ENCODE assay signal across 8 mouse cellular contexts in the genomic region with DNA sequence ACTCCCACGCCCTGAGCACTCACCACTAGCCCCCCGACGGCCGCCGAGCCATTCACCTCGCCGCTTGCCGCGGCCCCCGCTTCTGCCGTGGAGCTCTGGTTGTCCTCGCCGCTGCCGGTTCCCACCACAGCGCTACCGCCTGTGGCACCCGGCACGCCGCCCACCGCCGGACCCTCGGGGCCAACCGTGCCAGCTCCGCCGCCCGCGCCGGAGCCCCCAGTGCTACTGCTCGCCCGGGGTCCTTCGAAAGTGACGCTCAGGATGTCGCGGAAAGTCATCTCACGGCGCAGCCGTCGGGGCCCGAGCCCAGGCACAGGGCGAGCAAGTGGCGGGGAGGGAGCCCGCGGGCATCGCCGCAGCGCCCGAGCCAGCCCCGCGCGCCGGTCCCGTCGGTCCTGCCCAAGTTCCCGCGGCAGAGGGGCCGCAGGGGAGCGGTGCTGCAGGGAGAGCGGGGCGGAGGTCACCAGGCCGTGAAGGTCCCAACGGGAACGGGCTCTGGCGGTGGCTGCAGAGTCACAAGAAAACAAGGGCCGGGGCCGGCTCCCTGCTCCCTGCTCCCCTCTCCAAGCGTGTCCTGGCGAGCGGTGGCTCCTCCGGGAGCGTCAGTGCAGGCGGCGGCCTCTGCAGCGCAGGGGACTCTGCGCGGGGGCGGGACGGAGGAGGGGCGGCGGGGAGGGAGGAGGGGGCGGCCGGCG. TPM values are rescaled to one million over a fixed set of nuclear protein-coding genes. Genes with fewer than 3 reads are reported as not detected.
DNase-seq lines count a peak whose midpoint lies in the region; ATAC-seq and TF ChIP-seq lines count a peak whose summit lies in the region.

A gene (minus strand): TSS at position 393 of the 695 bp plus-strand sequence.

- H3K9me3 ChIP-seq in ES-Bruce4 (replicated peaks; ENCODE audit: control insufficient read depth, insufficient read depth, low read length, poor library complexity, severe bottlenecking), result no peaks in the 10 kb centered on the region
- H3K9me3 ChIP-seq in embryonic facial prominence, embryonic 15.5 days (replicated peaks), result no peaks in the 10 kb centered on the region
- H3K9me3 ChIP-seq in hindbrain, embryonic 15.5 days, result no peaks in the 10 kb centered on the region
- H3K9me3 ChIP-seq in limb, embryonic 13.5 days, result no peaks in the 10 kb centered on the region

- H3K36me3 ChIP-seq in ES-Bruce4 (ENCODE audit: control insufficient read depth, insufficient read depth, low read length, poor library complexity, severe bottlenecking), result no peaks in the 10 kb centered on the region
- no peaks in the 10 kb centered on the region for H3K36me3 ChIP-seq in embryonic facial prominence, embryonic 15.5 days
- H3K36me3 ChIP-seq in hindbrain, embryonic 15.5 days, result no peaks in the 10 kb centered on the region
- no peaks in the 10 kb centered on the region for H3K36me3 ChIP-seq in limb, embryonic 13.5 days

- H3K4me1 ChIP-seq in ES-Bruce4 (ENCODE audit: control insufficient read depth, insufficient read depth, low read length), result no peaks in the 10 kb centered on the region
- H3K4me1 ChIP-seq in embryonic facial prominence, embryonic 15.5 days, result peaks cover 31% of the 10 kb centered on the region
- peaks cover 22% of the 10 kb centered on the region for H3K4me1 ChIP-seq in hindbrain, embryonic 15.5 days (replicated peaks)
- H3K4me1 ChIP-seq in limb, embryonic 13.5 days, result peaks cover 20% of the 10 kb centered on the region

- peak within 1 kb of the TSS; percentile 75 for H3K27ac ChIP-seq in gastrocnemius, adult 2 months
- H3K27ac ChIP-seq in ES-Bruce4 (ENCODE audit: insufficient read depth, low read length), result no peak within 1 kb of the TSS
- H3K27ac ChIP-seq in embryonic facial prominence, embryonic 15.5 days (replicated peaks), result no peak within 1 kb of the TSS
- no peak within 1 kb of the TSS for H3K27ac ChIP-seq in hindbrain, embryonic 15.5 days (replicated peaks)
- H3K27ac ChIP-seq in limb, embryonic 13.5 days, result no peak within 1 kb of the TSS

- H3K9ac ChIP-seq in ES-Bruce4 (ENCODE audit: low read depth, poor library complexity, severe bottlenecking), result peak within 1 kb of the TSS; percentile 42
- peak within 1 kb of the TSS; percentile 35 for H3K9ac ChIP-seq in embryonic facial prominence, embryonic 15.5 days
- peak within 1 kb of the TSS; percentile 38 for H3K9ac ChIP-seq in hindbrain, embryonic 15.5 days
- H3K9ac ChIP-seq in limb, embryonic 13.5 days, result peak within 1 kb of the TSS; percentile 60

- under 1% methylated on average over 74 of the region's 82 CpGs for WGBS in embryonic facial prominence, embryonic 15.5 days
- under 1% methylated on average over 64 of the region's 82 CpGs for WGBS in hindbrain, embryonic 15.5 days
- WGBS in limb, embryonic 13.5 days, result under 1% methylated on average over 71 of the region's 82 CpGs

- peaks cover 23% of the 10 kb centered on the region for H3K27me3 ChIP-seq in ES-Bruce4 (ENCODE audit: control insufficient read depth, insufficient read depth, low read length, poor library complexity, severe bottlenecking)
- peaks cover 68% of the 10 kb centered on the region for H3K27me3 ChIP-seq in embryonic facial prominence, embryonic 15.5 days
- peaks cover 60% of the 10 kb centered on the region for H3K27me3 ChIP-seq in hindbrain, embryonic 15.5 days
- H3K27me3 ChIP-seq in limb, embryonic 13.5 days, result peaks cover 93% of the 10 kb centered on the region

- DNase-seq in gastrocnemius, adult 2 months, result peak; percentile 64
- DNase-seq in gastrocnemius, adult 8-10 months (ENCODE audit: low spot score in 2 of 2), result no peak
- DNase-seq in retina, embryonic 14.5 days (ENCODE audit: low spot score), result peak; percentile 59
- no peak for DNase-seq in cerebellum, adult 18-20 months

- intact Hi-C loops in gastrocnemius, adult 2 months (cut with DNase I), result loop anchor here (1.0 to 5.0 kb wide), 3 partner anchors 105 to 245 kb away; no protein-coding TSS in a partner anchor

- ATAC-seq in embryonic facial prominence, embryonic 15.5 days (ENCODE audit: insufficient number of reproducible peaks, low FRiP score, low TSS enrichment, low read depth), result peak; percentile 63
- peak; percentile 62 for ATAC-seq in hindbrain, embryonic 15.5 days (ENCODE audit: low FRiP score, low read depth)
- ATAC-seq in limb, embryonic 13.5 days (ENCODE audit: low FRiP score, low read depth), result no peak

- H3K4me3 ChIP-seq in gastrocnemius, adult 2 months, result peak within 1 kb of the TSS; percentile 72
- peak within 1 kb of the TSS; percentile 75 for H3K4me3 ChIP-seq in ES-Bruce4 (ENCODE audit: low read depth, low read length)
- H3K4me3 ChIP-seq in embryonic facial prominence, embryonic 15.5 days (replicated peaks), result peak within 1 kb of the TSS; percentile 53
- peak within 1 kb of the TSS; percentile 40 for H3K4me3 ChIP-seq in hindbrain, embryonic 15.5 days
- H3K4me3 ChIP-seq in limb, embryonic 13.5 days, result peak within 1 kb of the TSS; percentile 54

- peak within 1 kb of the TSS; percentile 83 for H3K4me2 ChIP-seq in embryonic facial prominence, embryonic 15.5 days (replicated peaks)
- peak within 1 kb of the TSS; percentile 85 for H3K4me2 ChIP-seq in hindbrain, embryonic 15.5 days
- peak within 1 kb of the TSS; percentile 83 for H3K4me2 ChIP-seq in limb, embryonic 13.5 days (replicated peaks)

- no peak for TF ChIP-seq POLR2A in ES-Bruce4 (IDR thresholded peaks at IDR 0.05; ENCODE audit: insufficient read depth, low read length)

- TF ChIP-seq EP300 in ES-Bruce4 (IDR thresholded peaks at IDR 0.05; ENCODE audit: insufficient read depth, low read depth, low read length), result no peak

- TF ChIP-seq CTCF in gastrocnemius, adult 2 months (IDR thresholded peaks at IDR 0.05), result no peak
- no peak for TF ChIP-seq CTCF in ES-Bruce4 (IDR thresholded peaks at IDR 0.05; ENCODE audit: low read depth, low read length)

RNA-seq across cellular contexts. Expression of the gene that starts here (rescaled TPM):
- under 1 TPM; 0.54 to 0.73 TPM for total RNA-seq in gastrocnemius, adult 2 months (2021)
- under 1 TPM; 0.29 to 0.78 (median 0.66) TPM for total RNA-seq in gastrocnemius, adult 8-10 months (2022)
- polyA plus RNA-seq in ES-Bruce4 (2011; ENCODE audit: insufficient read depth, insufficient read length, low read depth, missing spikeins), result not detected in 2 replicates
- polyA plus RNA-seq in embryonic facial prominence, embryonic 15.5 days (2015; fragmentation: Nextera tagmentation; extraction: Ambion mirVana), result 1.4 and 2.7 TPM in 2 replicates
- polyA plus RNA-seq in hindbrain, embryonic 15.5 days (2015; fragmentation: Nextera tagmentation; extraction: Ambion mirVana), result 0.49 and 0.61 TPM in 2 replicates
- 0.17 and 0.38 TPM in 2 replicates for polyA plus RNA-seq in limb, embryonic 13.5 days (2015; fragmentation: Nextera tagmentation; extraction: Ambion mirVana)

Comparison
In these comparisons a context has a peak if more than half of its experiments do, and no peak if none do; other contexts are left out.
1. Peak in DNase-seq, H3K4me3 ChIP-seq and H3K27ac ChIP-seq in gastrocnemius, adult 2 months; RNA of the gene not detected or under 1 TPM.
2. Peak in ATAC-seq, H3K4me3 ChIP-seq, H3K9ac ChIP-seq and H3K4me2 ChIP-seq in hindbrain, embryonic 15.5 days; RNA of the gene not detected or under 1 TPM.